Mouse (Mus musculus) kidney, embryonic 15.5 days (tissue): ENCODE measurements around the gene Maml1. TPM values are rescaled to one million over a fixed set of nuclear protein-coding genes. Genes with fewer than 3 reads are reported as not detected.
A peak's percentile ranks its signal among the peaks of the same experiment; 100 is the strongest.

Experiments
- ATAC-seq: fragments of 200-750 bp; cut with Nextera tagmentation; replicated peaks from 2 replicates; pipeline ENCODE4 v1.8.0; 2017; ENCODE audit warnings: moderate TSS enrichment; ENCODE audit not compliant: low FRiP score
- H3K27ac ChIP-seq: fragments of 300-500 bp; sonication (generic); 2 replicates; pipeline ENCODE4 v1.5.1; 2015; ENCODE audit warnings: mild to moderate bottlenecking, inconsistent platforms
- H3K27me3 ChIP-seq: fragments of 300-500 bp; sonication (generic); 2 replicates; pipeline ENCODE4 v1.6.1; 2015; ENCODE audit warnings: inconsistent platforms
- H3K36me3 ChIP-seq: fragments of 300-500 bp; sonication (generic); 2 replicates; pipeline ENCODE4 v1.6.1; 2015; ENCODE audit warnings: inconsistent platforms
- H3K4me1 ChIP-seq: fragments of 300-500 bp; sonication (generic); 2 replicates; pipeline ENCODE4 v1.6.1; 2015; ENCODE audit warnings: inconsistent platforms
- H3K4me2 ChIP-seq: fragments of 300-500 bp; sonication (generic); 2 replicates; pipeline ENCODE4 v1.6.1; 2015; ENCODE audit warnings: moderate library complexity, mild to moderate bottlenecking, inconsistent platforms
- H3K4me3 ChIP-seq: fragments of 300-500 bp; sonication (generic); replicated peaks from 2 replicates; pipeline ENCODE4 v1.5.1; 2015; ENCODE audit warnings: mild to moderate bottlenecking, inconsistent platforms
- H3K9ac ChIP-seq: fragments of 300-500 bp; sonication (generic); 2 replicates; pipeline ENCODE4 v1.6.1; 2015; ENCODE audit warnings: mild to moderate bottlenecking, inconsistent platforms
- H3K9me3 ChIP-seq: fragments of 300-500 bp; sonication (generic); replicated peaks from 2 replicates; pipeline ENCODE4 v1.6.1; 2016; ENCODE audit warnings: inconsistent platforms
- WGBS: fragments of 180-500 bp; shearing (Covaris S2); methylation state at CpG from one replicate; pipeline ENCODE4 v1.1.7; 2015; ENCODE audit warnings: mixed read lengths; 5-methylcytosine and 5-hydroxymethylcytosine counted together
- polyA plus RNA-seq: library from polyadenylated mRNA; unstranded; fragments of >200 nt; fragmentation: Nextera tagmentation; extraction: Ambion mirVana; gene quantifications from 2 replicates; pipeline ENCODE4 v1.2.1, GENCODE M21; 2015

Gene Maml1
- polyA plus RNA-seq, 1 experiment from 2014 or later = 5.8 TPM

DNA sequence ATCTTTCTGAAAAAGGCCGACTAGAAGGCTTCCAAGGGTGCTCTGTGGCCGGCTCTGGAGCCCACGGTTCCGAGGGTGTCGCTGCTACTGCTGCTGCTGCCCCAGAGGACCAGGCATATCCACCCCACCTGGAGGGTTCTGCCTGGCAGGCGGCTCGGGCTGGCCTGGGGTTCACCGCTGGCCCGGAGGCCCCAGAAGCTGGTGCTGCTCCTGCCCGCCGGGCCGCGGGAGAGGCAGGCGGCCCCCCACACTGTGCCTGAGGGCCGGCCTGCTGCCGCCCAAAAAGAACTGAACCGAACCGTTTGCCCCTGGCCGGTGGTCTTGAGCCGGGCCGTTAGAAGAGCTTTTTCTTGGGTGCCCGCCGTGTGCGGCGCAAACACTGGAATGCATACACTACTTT, 57.5 kb downstream of the Maml1 start:
- H3K4me1 ChIP-seq = peaks cover 37% of the 10 kb centered on the region
- no peak overlapping the region for H3K27ac ChIP-seq
- H3K27me3 ChIP-seq = peaks cover 20% of the 10 kb centered on the region
- no peak overlapping the region for H3K9ac ChIP-seq
- no peak for ATAC-seq
- H3K4me3 ChIP-seq = no peak overlapping the region
- no peaks in the 10 kb centered on the region for H3K9me3 ChIP-seq
- H3K36me3 ChIP-seq = peaks cover 43% of the 10 kb centered on the region
- no peak overlapping the region for H3K4me2 ChIP-seq
- WGBS = 95% methylated on average over 25 of the region's 25 CpGs

DNA sequence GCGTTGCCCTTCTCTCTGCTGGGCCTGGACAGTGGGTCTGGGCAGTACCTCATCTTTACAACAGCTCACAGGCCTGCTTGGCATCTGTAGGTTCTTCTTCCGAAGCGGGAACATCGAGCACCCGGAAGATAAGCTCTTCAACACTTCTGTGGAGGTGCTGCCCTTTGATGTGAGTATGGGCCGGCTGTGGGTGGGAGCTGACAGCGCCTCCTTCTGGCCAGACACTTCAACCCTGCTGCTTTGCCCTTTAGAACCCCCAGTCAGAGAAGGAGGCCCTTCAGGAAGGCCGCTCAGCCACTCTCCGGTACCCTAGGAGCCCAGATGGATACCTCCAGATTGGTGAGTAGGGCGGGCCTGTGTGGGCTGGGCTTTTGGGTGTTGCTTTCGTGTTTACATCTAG, 58.1 kb downstream of the Maml1 start:
- no peak for ATAC-seq
- 85% methylated on average over 11 of the region's 11 CpGs for WGBS

DNA sequence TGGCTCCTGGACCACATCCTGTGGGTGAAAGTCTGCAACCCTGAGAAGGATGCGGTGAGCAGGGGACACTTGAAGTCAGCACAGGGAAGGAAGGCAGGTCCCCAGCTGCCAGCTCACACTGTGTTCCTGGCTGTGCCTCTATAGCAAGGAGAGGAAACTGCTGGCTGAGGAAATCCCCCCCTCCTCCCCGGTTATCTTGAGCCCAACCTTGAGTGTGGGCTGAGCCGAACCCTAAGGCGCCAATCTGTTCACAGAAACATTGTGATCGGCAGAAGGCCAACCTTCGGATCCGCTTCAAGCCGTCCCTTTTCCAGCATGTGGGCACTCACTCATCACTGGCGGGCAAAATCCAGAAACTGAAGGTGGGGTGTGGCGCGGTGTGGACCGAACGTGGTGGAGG, 59.1 kb downstream of the Maml1 start:
- peaks cover 43% of the 10 kb centered on the region for H3K36me3 ChIP-seq
- H3K27me3 ChIP-seq = peaks cover 13% of the 10 kb centered on the region
- WGBS = 94% methylated on average over 13 of the region's 13 CpGs
- no peak for ATAC-seq
- no peak overlapping the region for H3K4me2 ChIP-seq
- no peaks in the 10 kb centered on the region for H3K9me3 ChIP-seq
- no peak overlapping the region for H3K4me3 ChIP-seq
- peaks cover 51% of the 10 kb centered on the region for H3K4me1 ChIP-seq
- no peak overlapping the region for H3K27ac ChIP-seq
- H3K9ac ChIP-seq = no peak overlapping the region

More for the DNA sequence above, 58.1 kb downstream of the Maml1 start:
- Histone ChIP-seq H3K27me3 (peaks cover 20% of the 10 kb centered on the region), H3K9me3 (no peaks in the 10 kb centered on the region), H3K27ac (no peak overlapping the region), H3K4me2 (no peak overlapping the region), H3K36me3 (peaks cover 43% of the 10 kb centered on the region), H3K4me3 (no peak overlapping the region), H3K9ac (no peak overlapping the region), H3K4me1 (peaks cover 43% of the 10 kb centered on the region)

DNA sequence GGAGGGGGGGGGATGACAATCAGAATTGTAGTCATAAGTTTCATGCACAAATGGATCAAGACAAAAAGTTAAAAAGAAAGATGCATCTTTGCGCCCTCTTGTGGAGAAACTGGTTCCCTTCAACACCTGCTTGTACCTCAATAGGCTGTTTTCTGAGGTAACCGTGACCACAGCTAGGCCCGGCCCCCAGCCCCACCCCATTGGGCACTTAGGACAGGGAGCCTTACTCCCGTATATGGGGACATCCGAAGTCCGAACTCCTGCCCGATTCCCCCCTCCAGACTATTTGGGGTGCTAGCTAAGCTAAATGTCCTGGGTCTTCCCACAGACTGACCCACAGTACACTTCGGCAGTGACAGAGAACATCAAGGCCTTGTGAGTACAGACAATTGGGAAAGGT, 60.7 kb downstream of the Maml1 start:
- H3K4me3 ChIP-seq = 0 out of 2 replicates have a peak overlapping the region, but pooled peaks have one; percentile 32
- H3K9ac ChIP-seq = no peak overlapping the region
- no peak for ATAC-seq
- H3K4me2 ChIP-seq = peak overlapping the region; percentile 57
- H3K27ac ChIP-seq = no peak overlapping the region
- 22% methylated on average over 8 of the region's 8 CpGs for WGBS
- peaks cover 43% of the 10 kb centered on the region for H3K36me3 ChIP-seq
- H3K9me3 ChIP-seq = no peaks in the 10 kb centered on the region
- H3K27me3 ChIP-seq = no peaks in the 10 kb centered on the region
- H3K4me1 ChIP-seq = peaks cover 55% of the 10 kb centered on the region

DNA sequence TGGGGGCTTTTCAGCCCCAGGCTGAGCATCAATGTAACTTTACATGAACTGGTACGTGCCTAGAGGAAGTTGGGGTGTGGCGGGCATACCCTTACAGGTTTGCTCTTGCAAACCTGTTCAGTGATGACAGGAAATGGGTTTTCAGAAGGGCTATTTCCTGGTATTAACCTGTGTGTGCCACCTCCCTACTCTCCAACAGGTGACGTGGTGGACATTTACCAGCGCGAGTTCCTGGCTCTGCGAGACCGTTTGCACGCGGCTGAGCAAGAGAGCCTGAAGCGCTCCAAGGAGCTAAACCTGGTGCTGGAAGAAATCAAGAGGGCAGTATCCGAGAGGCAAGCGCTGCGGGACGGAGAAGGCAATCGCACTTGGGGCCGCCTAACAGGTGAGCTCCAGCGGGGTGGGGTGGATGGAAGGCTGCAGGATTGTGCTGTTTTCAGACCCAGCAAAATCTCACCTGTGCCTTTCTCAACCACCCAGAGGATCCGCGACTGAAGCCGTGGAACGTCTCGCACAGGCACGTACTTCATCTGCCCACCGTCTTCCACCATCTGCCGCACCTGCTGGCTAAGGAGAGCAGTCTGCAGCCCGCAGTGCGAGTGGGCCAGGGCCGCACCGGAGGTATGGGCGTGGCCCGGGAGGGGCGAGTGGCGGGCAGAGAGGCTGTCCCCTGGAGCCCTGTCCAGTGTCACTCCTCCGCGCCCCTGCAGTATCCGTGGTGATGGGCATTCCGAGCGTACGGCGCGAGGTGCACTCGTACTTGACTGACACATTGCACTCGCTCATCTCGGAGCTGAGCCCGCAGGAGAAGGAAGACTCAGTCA, 61.4 kb downstream of the Maml1 start:
- 35% methylated on average over 45 of the region's 45 CpGs for WGBS
- ATAC-seq = peak; percentile 33; the same call in 1 of the 2 replicates
- H3K9ac ChIP-seq = no peak overlapping the region
- H3K4me2 ChIP-seq = peak overlapping the region; percentile 57
- no peak overlapping the region for H3K27ac ChIP-seq
- H3K4me1 ChIP-seq = peaks cover 55% of the 10 kb centered on the region
- H3K4me3 ChIP-seq = peak overlapping the region; percentile 32
- no peaks in the 10 kb centered on the region for H3K27me3 ChIP-seq
- peaks cover 43% of the 10 kb centered on the region for H3K36me3 ChIP-seq
- H3K9me3 ChIP-seq = no peaks in the 10 kb centered on the region

DNA sequence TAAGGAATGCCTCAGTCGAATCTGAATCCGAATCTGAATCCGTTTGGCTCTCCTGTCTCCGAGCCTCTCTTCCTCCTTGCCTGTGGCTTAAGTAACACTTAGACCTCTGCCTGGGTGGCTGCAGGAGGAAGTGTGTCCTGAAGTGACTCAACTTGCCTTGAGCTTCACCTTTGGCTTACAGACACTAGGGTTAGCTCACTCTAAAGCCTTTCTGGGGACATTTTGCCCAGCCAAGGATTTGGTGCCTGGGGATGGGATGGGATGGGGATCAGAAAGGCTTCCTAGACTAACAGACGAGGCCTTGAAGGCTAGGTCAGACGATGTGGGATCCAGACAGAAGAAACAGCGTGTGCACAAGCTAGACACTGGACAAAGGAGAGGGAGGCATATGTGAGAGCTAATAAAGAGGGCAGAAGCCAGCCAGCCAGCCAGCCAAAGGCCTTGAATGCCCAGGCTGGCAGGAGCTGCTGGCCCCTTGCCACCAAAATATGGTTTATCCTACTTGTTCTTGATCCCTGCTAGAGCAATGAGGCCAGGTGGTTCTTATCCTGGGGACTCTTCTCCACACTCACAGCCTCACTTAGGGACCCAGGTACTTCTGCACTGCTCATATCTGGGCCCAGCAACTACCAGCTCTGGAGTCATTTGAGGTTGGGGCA, 62.7 kb downstream of the Maml1 start:
- H3K9ac ChIP-seq = no peak overlapping the region
- 47% methylated on average over 7 of the region's 7 CpGs for WGBS
- H3K27ac ChIP-seq = no peak overlapping the region

DNA sequence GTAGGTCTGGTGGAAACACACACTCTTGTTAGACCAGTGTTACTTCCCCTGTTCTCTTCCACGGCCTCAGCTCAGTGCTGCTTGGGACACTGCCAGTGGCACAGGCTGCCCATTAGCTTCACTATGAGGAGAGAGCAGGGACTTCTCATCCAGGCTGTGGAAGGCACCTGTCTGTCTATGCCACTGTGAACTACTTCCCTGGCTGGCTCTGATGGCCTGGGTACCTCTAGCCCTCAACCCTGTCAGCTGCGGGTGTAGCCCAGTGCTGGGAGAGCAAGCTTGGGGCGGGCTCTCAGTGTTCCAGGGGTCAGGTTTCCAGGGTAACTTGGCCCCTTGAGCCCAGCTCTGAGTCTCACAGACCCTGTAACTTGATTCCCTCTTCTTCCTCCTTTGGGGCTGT, 63.3 kb downstream of the Maml1 start:
- no peak overlapping the region for H3K4me3 ChIP-seq
- no peaks in the 10 kb centered on the region for H3K9me3 ChIP-seq
- 0 out of 2 replicates have a peak overlapping the region, but pooled peaks have one; percentile 30 for H3K27ac ChIP-seq
- ATAC-seq = no peak
- H3K36me3 ChIP-seq = peaks cover 27% of the 10 kb centered on the region
- H3K9ac ChIP-seq = no peak overlapping the region
- no peaks in the 10 kb centered on the region for H3K27me3 ChIP-seq
- 0 out of 2 replicates have a peak overlapping the region, but pooled peaks have one; percentile 15 for H3K4me2 ChIP-seq
- 31% methylated on average over 3 of the region's 3 CpGs for WGBS
- peaks cover 60% of the 10 kb centered on the region for H3K4me1 ChIP-seq

More for the DNA sequence above, 62.7 kb downstream of the Maml1 start:
- peaks cover 54% of the 10 kb centered on the region for H3K4me1 ChIP-seq
- no peak for ATAC-seq
- no peaks in the 10 kb centered on the region for H3K27me3 ChIP-seq
- no peak overlapping the region for H3K4me2 ChIP-seq
- peaks cover 33% of the 10 kb centered on the region for H3K36me3 ChIP-seq
- H3K9me3 ChIP-seq = no peaks in the 10 kb centered on the region
- no peak overlapping the region for H3K4me3 ChIP-seq

DNA sequence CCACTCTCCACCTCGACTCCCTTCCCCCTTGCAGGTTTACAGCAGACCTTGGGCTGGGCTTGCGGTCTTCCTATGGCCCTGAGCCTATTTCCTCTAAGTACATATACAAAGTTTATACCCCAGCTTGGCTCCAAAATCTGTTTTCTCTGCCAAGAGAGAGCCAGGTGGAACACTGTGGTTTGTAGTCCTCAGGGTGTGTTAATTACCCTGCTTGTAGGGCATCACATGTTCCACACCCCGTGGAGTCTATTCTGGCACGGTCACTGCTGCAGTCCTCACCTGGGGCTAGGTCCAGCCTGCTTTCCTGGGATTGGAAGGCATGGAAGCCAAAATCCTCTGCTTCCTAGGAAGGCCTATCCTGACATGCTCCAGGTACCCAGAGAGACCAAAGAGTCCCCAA, 64.4 kb downstream of the Maml1 start:
- H3K27me3 ChIP-seq = no peaks in the 10 kb centered on the region
- no peak overlapping the region for H3K27ac ChIP-seq
- no peaks in the 10 kb centered on the region for H3K9me3 ChIP-seq
- peaks cover 17% of the 10 kb centered on the region for H3K36me3 ChIP-seq
- H3K9ac ChIP-seq = no peak overlapping the region
- peaks cover 69% of the 10 kb centered on the region for H3K4me1 ChIP-seq
- ATAC-seq = no peak
- H3K4me3 ChIP-seq = no peak overlapping the region
- 83% methylated on average over 4 of the region's 4 CpGs for WGBS
- H3K4me2 ChIP-seq = no peak overlapping the region

DNA sequence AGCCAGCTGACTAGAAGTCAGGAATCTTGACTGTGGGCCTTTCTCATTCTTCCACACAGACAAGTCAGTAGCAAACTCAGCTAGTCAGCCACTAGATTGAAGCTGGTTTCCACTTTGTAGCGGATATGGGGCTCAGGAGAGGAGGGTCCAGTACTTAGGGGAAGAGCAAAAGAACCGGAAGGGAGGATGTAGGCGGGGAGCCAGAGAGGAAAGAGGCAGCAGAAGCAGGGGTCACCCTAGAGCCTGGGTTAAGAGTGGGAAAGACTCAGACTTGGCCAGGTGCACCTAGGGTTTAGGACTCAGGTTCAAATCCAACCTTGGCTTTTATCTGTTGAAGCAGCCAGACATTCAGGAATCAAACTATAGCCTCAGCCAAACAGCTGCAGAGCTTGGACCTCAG, 64.9 kb downstream of the Maml1 start:
- Histone ChIP-seq H3K9me3 (no peaks in the 10 kb centered on the region), H3K4me3 (peak overlapping the region; percentile 91; the same call in 1 of the 2 replicates), H3K27ac (peak overlapping the region; percentile 92), H3K36me3 (peaks cover 12% of the 10 kb centered on the region), H3K4me1 (peaks cover 69% of the 10 kb centered on the region), H3K27me3 (no peaks in the 10 kb centered on the region), H3K4me2 (peak overlapping the region; percentile 91; the same call in 1 of the 2 replicates), H3K9ac (no peak overlapping the region)
- WGBS = 61% methylated on average over 3 of the region's 3 CpGs
- ATAC-seq = no peak

DNA sequence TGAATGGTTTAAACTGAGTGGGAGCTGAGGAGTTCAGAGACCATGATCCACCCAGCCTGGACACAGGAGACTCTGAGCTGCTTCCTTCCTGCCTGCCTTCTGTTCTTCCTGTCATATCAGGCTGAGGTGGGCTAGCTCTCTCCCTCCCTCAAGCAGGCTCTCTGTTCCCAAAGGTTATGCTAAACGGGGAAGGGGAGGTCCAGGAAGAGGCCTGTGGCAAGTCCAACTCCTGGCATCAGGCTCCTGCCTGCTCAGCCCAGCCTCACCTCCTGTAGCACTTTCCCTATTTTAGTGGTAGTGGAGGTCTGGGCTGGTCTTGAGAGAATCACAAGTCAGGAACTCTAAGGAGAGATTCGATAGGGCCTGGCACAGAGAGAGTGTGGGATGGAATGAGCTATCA, 65.7 kb downstream of the Maml1 start:
- Histone ChIP-seq H3K4me1 (peaks cover 66% of the 10 kb centered on the region), H3K9me3 (no peaks in the 10 kb centered on the region), H3K9ac (peak overlapping the region; percentile 93), H3K27ac (peak overlapping the region; percentile 92), H3K36me3 (peaks cover 4% of the 10 kb centered on the region; the same call in 1 of the 2 replicates), H3K4me3 (peak overlapping the region; percentile 91), H3K4me2 (peak overlapping the region; percentile 91), H3K27me3 (no peaks in the 10 kb centered on the region)
- 35% methylated on average over 2 of the region's 2 CpGs for WGBS
- no peak for ATAC-seq

DNA sequence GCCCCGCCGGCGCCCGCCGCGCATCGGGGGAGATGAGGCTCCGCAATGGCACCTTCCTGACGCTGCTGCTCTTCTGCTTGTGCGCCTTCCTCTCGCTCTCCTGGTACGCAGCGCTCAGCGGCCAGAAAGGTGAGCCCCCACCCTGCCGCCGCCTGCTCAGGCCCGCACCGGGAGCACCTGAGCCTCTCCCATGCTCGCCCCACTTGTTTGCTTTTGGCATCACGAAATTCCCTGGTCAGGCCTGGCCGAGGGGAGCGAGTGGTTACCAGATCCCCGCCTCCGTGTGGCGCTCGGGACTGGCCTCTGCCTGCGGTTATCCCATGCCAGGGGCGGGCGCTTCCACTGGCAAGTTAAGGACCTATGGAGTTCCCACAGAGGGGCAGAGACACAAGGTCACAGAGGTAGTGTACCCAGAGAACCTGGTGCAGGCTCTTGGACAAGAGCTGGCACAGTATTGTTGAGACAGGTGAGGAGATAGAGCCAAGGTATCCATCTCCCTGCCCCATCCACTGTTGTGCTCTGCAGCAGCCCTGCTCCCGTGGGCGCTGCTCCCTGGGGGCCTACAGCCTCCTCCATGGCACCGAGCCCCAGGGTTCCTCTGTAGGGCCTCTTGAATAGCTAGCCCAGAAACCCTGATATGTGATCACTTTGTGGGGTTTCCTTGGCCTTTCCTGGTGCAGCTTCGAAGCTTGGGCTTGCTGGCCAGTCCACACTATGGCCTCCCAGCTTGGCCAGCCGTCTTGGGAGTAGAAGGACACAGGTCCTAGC, 66.3 kb downstream of the Maml1 start:
- peak; percentile 30 for ATAC-seq
- peaks cover 1% of the 10 kb centered on the region; the same call in 1 of the 2 replicates for H3K36me3 ChIP-seq
- H3K4me2 ChIP-seq = peak overlapping the region; percentile 91

More for the DNA sequence above, 66.3 kb downstream of the Maml1 start:
- 1% methylated on average over 34 of the region's 34 CpGs for WGBS
- peaks cover 60% of the 10 kb centered on the region for H3K4me1 ChIP-seq
- H3K9me3 ChIP-seq = no peaks in the 10 kb centered on the region
- no peaks in the 10 kb centered on the region for H3K27me3 ChIP-seq
- H3K27ac ChIP-seq = peak overlapping the region; percentile 92
- H3K9ac ChIP-seq = peak overlapping the region; percentile 93
- peak overlapping the region; percentile 91 for H3K4me3 ChIP-seq
